Mouse (Mus musculus): ENCODE data around the gene Ccdc8. TPM values are rescaled to one million over a fixed set of nuclear protein-coding genes. Genes with fewer than 3 reads are reported as not detected.

Ccdc8 gene
- total RNA-seq, 2 experiments from 2014 or later = 18.3 TPM

DNA sequence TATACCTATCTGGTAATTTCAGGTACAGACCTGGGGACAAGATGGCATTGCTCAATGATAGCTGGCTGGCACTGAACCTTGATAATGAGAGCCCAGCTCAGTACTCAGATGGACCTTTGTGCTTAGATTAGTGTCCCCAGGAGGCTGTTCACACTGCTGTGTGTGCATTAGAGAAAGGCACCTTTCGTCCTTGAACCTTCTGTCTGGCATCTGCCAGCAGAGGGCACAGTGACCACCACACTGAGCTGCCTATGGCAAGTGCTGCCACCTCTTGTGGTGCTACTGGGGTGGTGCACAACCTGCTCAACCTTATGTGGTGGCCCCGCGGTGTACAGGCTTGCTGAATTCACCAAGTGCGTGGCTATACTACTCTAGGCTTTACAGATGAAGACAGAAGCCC is 14.8 kb downstream of the Ccdc8 start:
- no peak for DNase-seq (ENCODE audit: low spot score in 2 of 2)

DNA sequence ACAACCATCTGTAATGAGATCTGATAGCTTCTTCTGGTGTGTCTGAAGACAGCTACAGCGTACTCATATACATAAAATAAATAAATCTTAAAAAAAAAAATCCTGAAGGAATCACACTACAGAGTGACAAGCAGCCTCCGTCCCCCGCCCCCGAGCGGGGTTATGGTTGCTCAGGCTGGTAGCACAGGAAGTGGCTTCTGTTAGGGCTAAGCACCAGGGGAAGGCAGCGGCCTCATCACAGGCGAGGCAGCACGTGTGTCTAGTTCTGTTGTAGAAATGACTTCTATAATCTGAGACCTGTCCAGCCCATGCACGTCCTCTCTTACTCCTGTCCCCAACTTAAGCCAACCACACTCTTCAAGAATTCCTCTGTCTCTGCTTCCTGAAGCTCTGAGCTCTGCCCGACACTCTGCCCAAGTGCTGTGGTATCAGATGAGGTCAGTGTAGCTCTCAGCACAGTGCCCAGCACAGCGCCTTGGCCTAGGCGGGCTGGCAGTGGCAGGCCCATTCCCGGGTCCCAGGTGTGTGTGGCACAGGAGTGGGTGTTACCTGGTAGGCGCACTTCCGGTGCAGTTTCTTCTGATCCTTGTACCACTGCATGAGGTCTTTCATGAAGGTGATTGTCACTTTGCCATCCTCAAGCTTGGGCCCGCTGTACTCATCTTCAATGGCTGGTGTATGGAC is 17.0 kb downstream of the Ccdc8 start:
- no peak for DNase-seq (ENCODE audit: low spot score in 2 of 2)

DNA sequence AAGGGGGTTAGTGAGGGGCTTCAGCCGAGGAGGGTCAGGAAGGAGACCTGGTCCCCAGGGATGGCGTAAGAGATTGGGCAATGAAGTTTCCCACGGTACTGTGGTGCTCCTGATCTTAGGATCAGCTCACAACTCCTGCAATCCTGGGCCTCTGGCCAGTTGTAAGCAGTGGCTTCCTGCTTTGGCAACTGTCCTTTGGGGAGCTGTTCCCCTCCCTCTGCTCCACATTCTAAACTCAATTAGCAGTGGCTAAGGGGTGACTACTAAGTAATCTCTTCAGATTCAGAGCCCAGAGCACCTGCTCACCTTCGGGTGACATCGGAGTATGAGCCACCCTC is 17.5 kb downstream of the Ccdc8 start:
- no peak for DNase-seq (ENCODE audit: low spot score in 2 of 2)

DNA sequence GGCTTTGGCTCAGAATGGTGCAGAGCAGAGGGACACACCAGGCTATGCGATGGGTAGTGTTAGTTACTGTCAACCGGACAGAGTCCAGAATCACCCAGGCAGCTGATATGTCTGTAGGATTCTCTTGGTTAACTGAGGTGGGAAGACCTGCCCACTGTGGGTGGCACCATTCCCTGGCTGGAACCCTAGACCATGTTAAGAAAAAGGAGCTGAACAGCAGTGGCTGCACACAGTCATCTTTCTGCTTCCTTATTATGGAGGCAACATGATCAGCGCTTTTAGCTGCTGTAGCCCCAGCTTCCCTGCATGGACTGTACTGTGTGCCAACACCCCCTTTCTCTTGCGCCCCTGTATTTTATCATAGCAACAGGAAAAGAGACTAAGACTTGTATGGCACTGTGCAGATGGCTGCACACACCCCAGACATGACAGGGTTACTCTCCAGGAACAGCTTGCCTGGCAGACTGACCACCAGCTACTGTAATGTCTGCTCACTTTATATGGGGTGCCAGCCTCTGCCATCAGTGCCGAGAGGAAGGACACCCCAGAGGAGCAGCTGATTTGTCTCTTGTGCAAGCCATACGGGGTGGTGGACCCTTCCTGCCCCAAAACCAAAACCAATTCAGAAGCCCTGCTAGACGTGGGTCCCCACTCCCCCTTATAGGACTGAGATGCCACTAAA is 19.5 kb downstream of the Ccdc8 start:
- DNase-seq (ENCODE audit: low spot score in 2 of 2) = no peak

DNA sequence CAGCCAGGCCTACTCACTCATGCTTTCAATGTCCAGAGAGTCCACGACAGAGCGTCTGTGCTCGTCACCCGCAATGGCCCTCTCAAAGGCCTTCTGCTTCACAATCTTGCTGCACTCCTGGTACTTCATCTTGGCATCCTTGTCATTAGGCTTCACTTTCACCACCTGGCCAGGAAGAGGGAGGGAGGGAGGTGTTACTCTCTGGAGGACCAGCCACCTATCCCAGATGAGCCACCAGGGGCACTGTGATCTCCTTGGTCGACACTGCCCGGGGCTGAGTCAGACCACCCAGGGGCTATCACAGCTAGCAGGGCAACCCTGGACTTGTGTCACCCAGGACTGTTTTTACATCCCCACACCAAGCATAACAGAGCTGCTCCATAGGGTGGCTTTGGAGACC is 22.9 kb downstream of the Ccdc8 start:
- DNase-seq (ENCODE audit: low spot score in 2 of 2) = no peak

DNA sequence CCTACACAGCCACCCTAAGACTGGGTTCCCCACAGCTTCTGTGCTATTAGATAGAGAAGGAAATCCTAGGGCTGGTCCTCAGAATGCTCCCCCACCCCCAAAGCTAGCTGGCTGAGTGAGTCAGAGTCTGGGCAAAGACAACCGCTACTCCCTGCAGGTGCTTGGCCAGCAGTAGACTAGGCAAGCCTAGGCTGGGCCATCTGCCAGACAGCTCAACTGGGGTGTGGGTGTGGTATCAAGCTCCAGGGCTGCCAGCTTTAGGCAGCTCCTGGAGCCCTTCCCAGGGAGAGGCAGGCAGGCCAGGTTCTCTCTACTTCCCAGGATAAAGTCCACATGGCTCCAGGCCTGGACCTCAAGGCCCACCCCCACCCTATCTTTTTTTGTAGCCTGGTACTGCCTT is 24.5 kb downstream of the Ccdc8 start:
- DNase-seq (ENCODE audit: low spot score in 2 of 2) = peak; percentile 70 to 73

DNA sequence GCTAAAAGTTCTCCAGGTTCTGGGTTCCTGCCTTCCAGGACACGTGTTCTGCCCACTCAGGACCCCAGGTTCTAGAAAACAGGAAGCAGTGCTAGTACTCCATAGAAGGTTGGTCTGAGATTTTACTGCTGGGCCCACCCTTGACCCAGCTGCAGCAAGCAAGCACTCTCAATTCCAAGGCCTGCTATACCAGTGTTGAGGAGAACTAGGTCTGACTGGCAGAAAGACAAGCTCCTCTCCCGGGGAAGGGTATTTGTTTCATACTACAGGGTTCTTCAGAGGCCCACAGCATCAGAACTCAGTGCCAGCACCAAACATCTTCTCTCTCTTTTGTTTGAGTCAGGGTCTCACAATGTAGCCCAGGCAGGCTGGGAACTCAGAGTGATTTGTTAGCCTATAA is 25.4 kb downstream of the Ccdc8 start:
- DNase-seq (ENCODE audit: low spot score in 2 of 2) = no peak

DNA sequence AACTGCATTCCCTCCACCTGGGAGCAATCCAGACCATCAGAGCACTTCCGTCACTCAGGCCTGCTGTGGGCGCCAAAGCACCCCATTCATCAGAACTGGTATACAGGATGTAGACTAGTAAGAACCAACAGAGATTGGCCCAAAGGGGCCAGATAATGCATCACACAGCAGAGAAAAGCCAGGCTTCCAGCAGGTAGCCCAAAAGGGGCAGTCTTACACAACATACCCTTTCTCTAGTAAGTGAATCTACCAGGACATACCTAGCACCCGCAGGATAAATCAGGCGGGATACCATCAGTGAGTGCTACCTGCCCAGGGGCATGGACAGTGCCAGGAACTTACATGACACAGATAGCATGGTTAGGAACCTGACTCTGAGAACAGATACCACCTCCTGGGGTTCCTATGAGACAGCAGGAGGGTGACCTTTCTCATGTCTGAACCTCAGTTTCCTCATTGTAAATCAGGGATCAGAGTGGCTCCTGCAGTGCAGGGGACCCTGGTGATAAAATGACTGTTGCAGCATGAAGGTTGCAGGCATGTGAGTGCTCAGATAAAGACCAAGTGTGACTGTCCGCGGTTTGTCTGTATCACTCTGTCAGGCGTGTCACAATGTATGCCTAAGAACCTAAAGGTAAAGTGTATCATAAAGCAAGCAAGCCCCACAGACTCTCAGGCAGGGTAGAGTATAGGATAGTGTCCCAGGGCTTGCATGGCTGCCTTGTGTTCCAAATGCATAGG is 27.1 kb downstream of the Ccdc8 start:
- DNase-seq (ENCODE audit: low spot score in 2 of 2) = no peak

DNA sequence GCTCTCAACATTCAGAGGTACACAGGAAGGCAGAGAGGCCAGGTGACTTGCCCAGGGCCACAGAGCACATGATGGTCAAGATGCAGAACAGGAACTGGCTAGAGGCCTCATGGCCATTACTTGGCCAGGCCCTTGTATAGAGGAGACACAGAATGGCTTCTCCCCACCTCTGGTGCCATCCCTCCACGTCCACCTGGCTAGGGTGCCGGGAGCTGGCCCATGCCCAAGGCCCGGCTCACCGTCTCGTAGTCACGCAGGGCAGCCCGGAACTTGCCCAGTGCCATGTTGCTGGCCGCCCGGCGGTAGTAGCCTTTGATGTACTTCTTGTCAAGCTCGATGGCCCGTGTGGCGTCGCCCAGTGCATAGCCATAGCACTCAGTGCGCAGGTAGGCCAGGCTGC is 29.7 kb downstream of the Ccdc8 start:
- DNase-seq (ENCODE audit: low spot score in 2 of 2) = no peak

DNA sequence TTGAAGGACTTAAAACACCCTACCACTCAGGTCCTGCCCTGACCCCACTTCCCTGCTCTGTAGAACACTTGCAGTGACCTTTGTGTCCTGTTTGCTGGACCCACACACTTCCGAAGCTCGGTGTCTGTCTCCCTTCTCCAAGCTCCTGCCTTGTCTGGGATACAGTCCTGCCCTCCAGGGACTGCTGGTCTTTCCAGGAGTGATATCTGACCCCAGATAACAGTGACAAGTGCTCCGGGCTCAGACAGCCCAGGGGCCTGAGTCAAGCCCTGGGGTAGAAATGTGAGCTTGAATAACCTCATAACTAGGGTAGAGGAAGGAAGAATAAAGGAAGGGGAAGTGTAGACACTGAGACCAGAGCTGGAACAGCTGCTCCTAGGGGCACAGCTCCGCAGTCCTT is 31.2 kb downstream of the Ccdc8 start:
- DNase-seq (ENCODE audit: low spot score in 2 of 2) = no peak

DNA sequence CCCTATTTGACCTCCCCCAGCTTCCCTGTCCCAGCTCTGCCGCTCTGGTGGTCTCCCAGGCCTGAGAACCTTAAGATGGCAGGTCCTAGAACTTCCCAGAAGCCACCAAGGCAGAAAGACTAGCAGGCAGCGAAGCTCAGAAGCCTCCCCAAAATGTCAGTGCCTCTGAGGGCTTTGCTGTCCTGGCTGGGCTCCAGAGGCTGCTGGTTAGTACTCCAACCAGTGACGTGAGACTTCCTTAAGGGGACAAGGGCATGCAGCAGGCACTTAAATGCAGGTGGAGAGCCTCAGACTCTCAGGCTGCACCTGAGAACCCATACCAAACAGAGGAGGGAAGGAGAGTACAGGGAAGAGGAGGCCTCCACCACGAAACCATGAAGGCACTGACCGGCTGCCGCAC is 31.6 kb downstream of the Ccdc8 start:
- DNase-seq (ENCODE audit: low spot score in 2 of 2) = no peak

DNA sequence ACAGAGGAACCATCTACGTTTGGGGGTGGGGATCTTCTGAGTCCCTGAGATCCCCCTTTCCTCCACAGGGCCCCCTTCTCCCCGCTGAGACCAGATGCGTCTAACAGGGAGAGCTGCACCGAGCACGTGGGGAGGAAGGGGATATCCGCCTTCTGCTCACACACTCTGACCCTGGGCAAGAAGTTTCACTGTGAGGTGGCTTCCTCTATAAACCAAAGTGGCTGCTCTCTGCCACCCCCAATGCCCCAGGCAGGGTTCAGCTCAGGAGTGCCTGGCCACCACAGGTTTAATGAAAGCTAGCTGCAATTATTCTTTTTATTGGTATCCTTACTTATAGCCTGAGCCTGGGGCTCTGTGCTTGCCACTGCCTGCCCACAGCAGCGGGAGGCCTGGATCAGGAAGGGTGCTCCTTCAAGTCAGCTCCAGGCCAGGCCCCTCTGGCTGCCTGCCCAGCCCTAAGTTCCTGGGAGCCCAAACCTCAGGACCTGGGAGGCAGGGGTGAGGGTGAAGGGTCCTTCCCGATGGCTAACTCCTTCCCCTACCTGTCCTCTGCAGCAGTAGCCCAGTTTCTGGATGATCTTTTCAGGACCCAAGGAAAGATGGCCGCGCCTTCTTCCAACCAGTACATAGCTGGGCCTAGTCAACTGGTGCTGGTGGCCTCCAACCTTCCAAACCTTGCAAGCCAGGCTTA is 32.5 kb downstream of the Ccdc8 start:
- no peak for DNase-seq (ENCODE audit: low spot score in 2 of 2)

DNA sequence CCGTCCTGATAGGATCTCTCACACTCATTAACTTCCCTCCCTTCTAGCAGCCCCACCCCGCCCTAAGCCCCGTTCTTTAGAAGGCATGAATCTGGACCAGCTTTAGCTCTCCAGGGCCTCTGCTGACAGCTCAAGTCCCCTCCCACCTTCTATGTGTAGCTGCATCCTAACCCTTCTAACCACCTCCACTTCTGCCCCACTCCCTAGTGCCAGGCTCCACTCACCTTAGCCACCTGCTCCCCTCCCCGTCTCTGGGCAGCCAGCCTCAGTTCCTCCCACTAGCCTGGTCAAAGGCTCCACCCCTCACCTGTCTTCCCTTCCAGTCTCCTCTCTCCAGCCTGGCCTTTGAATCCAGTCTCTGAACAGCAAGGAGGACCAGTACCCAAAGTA is 33.0 kb downstream of the Ccdc8 start:
- no peak for DNase-seq (ENCODE audit: low spot score in 2 of 2)

DNA sequence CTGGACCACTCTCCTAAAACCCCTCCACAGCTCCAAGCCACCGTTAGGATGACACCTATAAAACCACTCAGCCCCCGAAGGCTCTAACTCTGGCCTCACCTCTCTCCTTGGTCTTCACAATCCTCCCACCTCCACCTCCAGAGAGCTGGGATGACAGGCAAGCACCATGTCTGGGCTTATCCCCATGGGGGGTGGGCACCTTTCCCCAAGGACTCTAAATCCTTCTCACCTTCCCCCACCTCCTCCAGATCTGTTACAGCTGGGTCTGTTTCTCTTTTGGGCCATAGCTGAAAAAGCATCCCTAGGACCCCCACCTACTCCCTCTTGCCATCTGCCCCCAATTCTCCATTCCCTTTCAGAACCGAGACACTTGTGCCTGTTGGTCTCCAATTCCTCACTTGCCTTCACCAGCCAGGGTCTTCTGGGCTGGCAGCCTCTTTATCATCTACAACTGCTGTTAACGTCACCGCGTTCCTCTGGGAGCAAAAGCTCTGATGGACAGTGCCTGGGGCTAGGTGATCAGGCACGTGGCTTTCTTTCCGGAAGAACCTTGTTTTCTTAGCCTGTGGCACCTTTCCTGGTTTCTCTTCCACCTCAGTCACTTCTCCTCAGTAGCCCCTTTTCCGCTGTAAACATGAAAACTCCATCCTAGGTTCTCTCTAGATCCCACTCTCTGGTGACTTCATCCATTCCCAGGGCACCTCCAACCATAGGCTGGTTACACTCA is 33.6 kb downstream of the Ccdc8 start:
- no peak for DNase-seq (ENCODE audit: low spot score in 2 of 2)

DNA sequence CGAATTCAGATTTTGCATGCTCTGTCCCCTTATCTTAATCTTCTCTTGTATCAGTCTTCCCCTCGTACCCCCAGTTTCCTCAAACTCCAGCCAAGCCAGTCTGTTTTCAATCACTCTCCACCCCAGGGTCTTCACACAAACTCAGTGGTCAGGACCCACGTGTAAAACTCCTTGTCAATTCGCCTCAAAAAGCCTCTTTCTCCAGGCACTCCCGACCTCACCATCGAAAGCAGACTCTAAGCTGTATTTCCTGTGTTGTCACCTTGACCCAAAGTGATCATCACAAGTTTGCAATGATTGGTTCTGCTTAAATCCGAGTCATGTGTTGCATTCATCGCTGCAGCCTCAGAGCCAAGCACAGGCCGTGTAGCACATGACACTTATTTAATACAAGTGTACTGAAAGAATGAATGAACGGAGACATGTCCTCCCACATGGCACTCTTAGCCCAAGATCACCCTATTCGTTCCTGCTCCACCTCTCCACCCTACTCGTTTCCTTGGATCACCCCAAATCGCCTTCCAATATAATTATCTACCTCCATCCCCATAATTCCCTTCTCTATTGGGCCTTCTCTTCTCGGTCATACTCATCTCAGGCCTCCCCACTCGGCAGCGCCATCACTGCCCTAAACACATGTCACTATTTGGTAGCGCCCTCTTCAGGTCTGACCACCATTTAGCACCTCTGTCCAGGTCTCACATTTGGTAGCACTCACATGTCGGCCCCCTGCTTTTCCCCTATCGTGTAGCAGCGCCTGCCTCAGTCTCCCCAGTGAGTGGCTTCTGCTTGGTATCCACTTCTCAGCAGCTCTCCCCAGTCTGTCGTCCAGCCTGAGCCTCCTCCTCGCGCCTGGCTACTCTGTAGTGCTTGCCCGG is 34.4 kb downstream of the Ccdc8 start:
- no peak for DNase-seq (ENCODE audit: low spot score in 2 of 2)

DNA sequence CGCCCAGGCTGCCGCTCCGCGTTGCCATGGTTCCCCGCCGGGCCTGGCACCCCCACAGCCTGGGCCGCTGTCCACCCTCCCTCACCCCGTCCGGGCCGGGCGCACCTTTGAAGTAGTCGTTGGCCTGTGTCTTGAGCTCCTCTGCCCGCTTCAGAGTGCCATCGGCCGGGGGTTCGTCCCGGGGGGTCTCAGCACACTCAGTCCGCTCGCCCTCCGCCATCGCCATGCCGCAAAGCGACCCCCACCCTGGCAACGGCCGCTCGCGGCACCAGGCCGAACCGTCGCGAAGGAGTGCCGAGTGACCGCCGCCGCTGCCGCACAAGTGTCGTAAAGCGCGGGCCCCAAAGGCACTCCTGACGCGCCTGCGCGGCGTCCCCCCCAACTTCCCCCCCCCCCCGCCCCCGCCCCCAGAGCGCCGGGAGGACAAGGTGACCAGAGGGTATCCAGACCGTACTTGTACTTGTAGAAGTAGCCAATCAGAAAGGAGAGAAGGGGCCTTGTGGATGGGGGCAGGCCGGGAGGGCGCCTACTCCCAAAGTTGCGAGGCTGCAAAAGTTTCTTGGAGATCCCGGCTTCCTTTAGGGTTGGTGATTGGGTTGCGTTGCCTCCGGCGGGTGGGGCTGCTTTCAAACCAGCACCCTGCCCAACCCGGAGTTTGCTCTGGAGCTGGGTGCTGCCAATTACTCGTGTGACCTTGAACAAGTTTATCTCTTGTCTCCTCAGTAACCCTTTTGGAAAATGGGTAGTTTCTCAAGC is 35.3 kb downstream of the Ccdc8 start, which contains the start of gene Ppp5c:
Gene Ppp5c, minus strand, starts transcription at position 337 of the 756 bp plus-strand sequence.
- DNase-seq (ENCODE audit: low spot score in 2 of 2) = peak; percentile 81 to 84

DNA sequence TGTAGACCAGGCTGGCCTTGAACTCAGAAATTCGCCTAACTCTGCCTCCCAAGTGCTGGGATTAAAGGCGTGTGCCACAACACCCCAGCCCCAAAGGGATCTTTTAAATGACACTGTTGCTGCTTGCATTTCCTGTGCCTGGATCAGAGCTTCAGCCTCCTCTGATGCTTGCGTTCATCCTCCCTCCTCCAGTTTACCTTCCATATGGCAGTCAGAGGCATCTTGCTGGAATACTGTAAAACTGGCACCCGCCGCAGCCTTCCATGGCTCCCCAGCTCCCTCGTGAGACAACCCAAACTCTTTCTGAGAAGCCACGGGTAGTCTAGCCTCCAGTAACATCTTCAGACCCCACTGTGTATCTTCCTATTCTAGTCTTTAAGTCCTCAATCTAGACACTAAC is 36.4 kb downstream of the Ccdc8 start:
- DNase-seq (ENCODE audit: low spot score in 2 of 2) = no peak

DNA sequence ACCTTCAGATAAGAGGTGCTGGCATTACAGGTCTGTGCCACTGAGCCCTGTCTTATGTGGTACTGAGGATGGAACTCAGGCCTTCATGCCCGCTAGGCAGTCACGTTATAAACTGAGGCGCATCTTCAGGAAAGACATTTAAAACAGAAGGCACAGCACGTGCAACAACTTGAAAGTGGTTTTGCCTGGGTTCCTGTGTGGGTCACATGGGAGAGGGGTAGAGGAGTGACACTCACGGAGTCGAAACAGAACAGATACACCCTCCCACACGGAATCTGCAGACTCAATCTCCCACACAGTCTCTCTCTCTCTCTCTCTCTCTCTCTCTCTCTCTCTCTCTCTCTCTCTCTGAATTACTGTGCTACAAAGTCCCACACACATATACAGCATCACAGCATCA is 37.7 kb downstream of the Ccdc8 start:
- DNase-seq (ENCODE audit: low spot score in 2 of 2) = no peak

DNA sequence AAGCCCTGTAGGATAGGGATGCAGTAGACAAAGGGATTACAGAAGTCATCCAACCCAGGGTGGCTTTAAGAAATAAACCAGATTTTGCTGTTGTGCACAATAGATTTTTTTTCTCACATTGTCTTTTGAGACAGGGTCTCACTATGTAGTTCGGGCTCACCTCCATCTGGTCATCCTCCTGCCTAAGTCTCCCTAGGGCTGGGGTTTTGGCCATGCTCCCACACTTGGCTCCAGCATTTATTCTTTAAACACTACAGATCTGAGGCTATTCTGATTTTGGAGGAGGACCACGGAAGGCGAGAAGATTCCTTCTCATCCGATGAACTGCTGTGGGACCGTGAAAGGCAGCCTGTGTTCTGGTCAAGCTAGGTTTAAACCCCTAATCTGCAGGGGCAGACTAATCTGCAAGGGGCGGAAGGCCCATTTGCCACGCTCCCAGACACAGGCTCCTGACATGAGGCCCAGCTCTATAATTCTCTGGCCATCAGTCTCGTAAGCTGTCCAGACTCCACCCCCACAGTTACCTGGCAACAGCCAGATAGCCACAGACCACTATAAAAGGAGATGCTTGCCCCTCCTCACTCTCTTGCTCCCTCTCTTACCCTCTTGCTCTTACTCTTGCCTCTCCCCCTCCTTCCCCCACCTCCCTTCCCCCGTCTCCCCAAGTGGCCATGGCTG is 45.6 kb downstream of the Ccdc8 start:
- no peak for DNase-seq (ENCODE audit: low spot score in 2 of 2)
